Mouse (Mus musculus) cerebellum, adult 2 months (tissue): ENCODE results near the gene Ift122.

Experiments
- CTCF ChIP-seq: fragments of 200-500 bp; IDR thresholded peaks from 2 replicates; pipeline ENCODE4 v1.5.1; 2011; ENCODE audit warnings: low read depth, mild to moderate bottlenecking, control low read depth, low read length, moderate library complexity, borderline replicate concordance; ENCODE audit not compliant: insufficient read depth
- POLR2A ChIP-seq: fragments of 200-500 bp; IDR thresholded peaks from 2 replicates; pipeline ENCODE4 v1.6.1; 2011; ENCODE audit warnings: low read length, control low read depth, borderline replicate concordance; ENCODE audit not compliant: insufficient read depth

- TF ChIP-seq CTCF (no peak), POLR2A (no peak)
Measured at GRCm38 (mm10) chr6:115908421-115908982, 55.2 kb downstream of the Ift122 start.
